Comparison of ENCODE assay signal across 26 mouse cellular contexts in the genomic region with DNA sequence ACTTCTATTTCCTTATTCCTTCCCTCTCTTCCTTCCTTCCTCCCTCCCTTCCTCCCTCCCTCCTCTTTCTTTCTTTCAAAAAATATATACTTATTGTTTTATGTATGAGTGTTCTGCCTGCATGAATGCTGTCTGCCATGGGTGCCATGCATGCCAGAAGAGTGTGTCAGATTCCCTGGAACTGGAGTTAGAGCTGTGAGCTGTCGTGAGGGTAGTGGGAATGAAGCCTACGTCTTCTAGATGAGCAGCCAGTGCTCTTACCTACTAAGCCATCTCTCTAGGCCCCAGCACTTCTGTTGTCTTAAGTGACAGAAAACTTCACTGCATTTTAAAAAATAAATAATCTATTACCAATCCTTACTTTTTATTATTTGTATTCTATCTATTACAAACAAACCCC. TPM values are rescaled to one million over a fixed set of nuclear protein-coding genes. Genes with fewer than 3 reads are reported as not detected.
DNase-seq lines count a peak whose midpoint lies in the region; ATAC-seq lines count a peak whose summit lies in the region.
"Had no signal": no experiment of that assay in that cellular context is flagged by ENCODE, and none has a peak within 500 bp of the region (broad histone marks: within the 10 kb centered on the region; RNA-seq: fewer than 3 reads in every experiment).

No protein-coding gene starts in this region.

- WGBS in heart, embryonic 10.5 days = 79% methylated on average over 2 of the region's 2 CpGs

- peak; percentile 66 for DNase-seq in heart, adult 11 months
- no peak for DNase-seq in heart, embryonic 10.5 days (ENCODE audit: low spot score)
- DNase-seq in 3T3-L1 (ENCODE audit: low read depth, low spot score) (peak; percentile 49), NIH3T3 (ENCODE audit: low read depth) (peak; percentile 51)
- DNase-seq in kidney, adult 9 months = no peak
- DNase-seq: adrenal gland, adult 2 months; adrenal gland, adult 8-10 months; adrenal gland, postnatal 10 days; adrenal gland, postnatal 14 days; adrenal gland, postnatal 25 days; adrenal gland, postnatal 36 days; B cell, adult 2 months; cerebellum, adult 11 months; cerebellum, adult 11-12 months; cerebellum, adult 18-20 months; cerebellum, adult 2 months; cerebellum, adult 8-10 months had no signal

- H3K4me1 ChIP-seq in heart, embryonic 10.5 days = no peaks in the 10 kb centered on the region

- H3K4me3 ChIP-seq in heart, embryonic 10.5 days = no peak overlapping the region

- no peaks in the 10 kb centered on the region for H3K27me3 ChIP-seq in heart, embryonic 10.5 days (ENCODE audit: insufficient read depth, poor library complexity, severe bottlenecking)
- H3K27me3 ChIP-seq: CH12.LX, Patski had no signal

- H3K36me3 ChIP-seq in heart, embryonic 10.5 days = peaks cover 53% of the 10 kb centered on the region

- no peaks in the 10 kb centered on the region for H3K9me3 ChIP-seq in heart, embryonic 10.5 days
- H3K9me3 ChIP-seq: G1E had no signal

- H3K27ac ChIP-seq in heart, embryonic 10.5 days = no peak overlapping the region

- ATAC-seq in erythroblast, adult 5-6 weeks (replicated peaks; ENCODE audit: low FRiP score, poor library complexity, severe bottlenecking) = no peak
- ATAC-seq: activated CD4-positive, CD25-positive, alpha-beta regulatory T cell, adult 4 months; CD4-positive, CD25-positive, alpha-beta regulatory T cell, adult 4 months; Patski had no signal

RNA-seq across cellular contexts. Expression of a gene that starts 23.4 kb away (rescaled TPM):
- 19.9 and 36.7 TPM in 2 replicates for polyA plus RNA-seq in heart, embryonic 10.5 days (2016; fragmentation: Nextera tagmentation; extraction: Ambion mirVana)
- total RNA-seq in erythroblast, adult 5-6 weeks (2015; ENCODE audit: low replicate concordance) = not detected in 2 replicates
- total RNA-seq in erythroblast, adult 5-6 weeks (2017; ENCODE audit: low replicate concordance) = not detected in 2 replicates
- total RNA-seq: adrenal gland, postnatal 14 days; CH12.LX; ES-E14; MEL had no signal
- polyA plus RNA-seq: activated CD4-positive, CD25-positive, alpha-beta regulatory T cell, adult 4 months; adrenal gland, adult 2 months; brain, embryonic 14.5 days; CD4-positive, CD25-positive, alpha-beta regulatory T cell, adult 4 months; G1E; Patski had no signal

RNA-seq across cellular contexts. Expression of a gene that starts 43.9 kb away (rescaled TPM):
- 56.5 and 61.6 TPM in 2 replicates for polyA plus RNA-seq in heart, embryonic 10.5 days (2016; fragmentation: Nextera tagmentation; extraction: Ambion mirVana)
- total RNA-seq in erythroblast, adult 5-6 weeks (2015; ENCODE audit: low replicate concordance) = 13.2 and 18.8 TPM in 2 replicates
- 13.1 and 17.4 TPM in 2 replicates for total RNA-seq in erythroblast, adult 5-6 weeks (2017; ENCODE audit: low replicate concordance)

Comparison
In these comparisons a context has a peak if more than half of its experiments do, and no peak if none do; other contexts are left out.
1. DNase-seq: peak in heart, adult 11 months (single experiment), 3T3-L1 (single experiment) and NIH3T3 (single experiment); none in heart, embryonic 10.5 days (single experiment) and kidney, adult 9 months (single experiment).